Mouse (Mus musculus): ENCODE data around the gene Sufu.

The Sufu gene

GRCm38 (mm10) chr19:46501401-46502068 is 104.8 kb downstream of the Sufu start, which contains the start of gene Trim8:
Trim8 (plus strand) TSS chr19:46501702.
- peak; percentile 71 for DNase-seq

- peak; percentile 88 for DNase-seq
These were observed 105.4 kb downstream of the Sufu start for GRCm38 (mm10) chr19:46502069-46502455.

- DNase-seq = peak; percentile 94
These were observed 105.9 kb downstream of the Sufu start for GRCm38 (mm10) chr19:46502471-46503166.

GRCm38 (mm10) chr19:46503351-46504084 is 106.8 kb downstream of the Sufu start:
- DNase-seq = peak; percentile 86

- DNase-seq = no peak
These were observed 107.4 kb downstream of the Sufu start for GRCm38 (mm10) chr19:46504085-46504552.

GRCm38 (mm10) chr19:46504822-46505417 is 108.2 kb downstream of the Sufu start:
- DNase-seq = no peak

- DNase-seq = no peak
These were observed 109.1 kb downstream of the Sufu start for GRCm38 (mm10) chr19:46505646-46506371.

GRCm38 (mm10) chr19:46506372-46506717 is 109.6 kb downstream of the Sufu start:
- no peak for DNase-seq

GRCm38 (mm10) chr19:46507181-46507581 is 110.5 kb downstream of the Sufu start:
- DNase-seq = no peak

- DNase-seq = no peak
These were observed 111.1 kb downstream of the Sufu start for GRCm38 (mm10) chr19:46507806-46508205.

GRCm38 (mm10) chr19:46508738-46509137 is 112.0 kb downstream of the Sufu start:
- peak; percentile 43 for DNase-seq

- DNase-seq = no peak
These were observed 112.5 kb downstream of the Sufu start for GRCm38 (mm10) chr19:46509202-46509601.

- no peak for DNase-seq
These were observed 113.0 kb downstream of the Sufu start for GRCm38 (mm10) chr19:46509736-46510135.

- DNase-seq = no peak
These were observed 113.7 kb downstream of the Sufu start for GRCm38 (mm10) chr19:46510401-46510800.

- peak; percentile 49 for DNase-seq
These were observed 114.1 kb downstream of the Sufu start for GRCm38 (mm10) chr19:46510824-46511223.

- peak; percentile 36 for DNase-seq
These were observed 114.6 kb downstream of the Sufu start for GRCm38 (mm10) chr19:46511263-46511662.

GRCm38 (mm10) chr19:46514387-46514786 is 117.7 kb downstream of the Sufu start:
- DNase-seq = no peak

- no peak for DNase-seq
These were observed 118.7 kb downstream of the Sufu start for GRCm38 (mm10) chr19:46515287-46515821.

GRCm38 (mm10) chr19:46516667-46517528 is 120.2 kb downstream of the Sufu start:
- DNase-seq = peak; percentile 62

GRCm38 (mm10) chr19:46517529-46518351 is 121.0 kb downstream of the Sufu start:
- peak; percentile 44 for DNase-seq
